Mouse (Mus musculus) midbrain, embryonic 13.5 days (tissue): ENCODE measurements around the gene Cryba4. TPM values are rescaled to one million over a fixed set of nuclear protein-coding genes. Genes with fewer than 3 reads are reported as not detected.

Experiments
- ATAC-seq: fragments of 200-750 bp; cut with Nextera tagmentation; 2 replicates; pipeline ENCODE4 v1.8.0; 2017; ENCODE audit warnings: mild to moderate bottlenecking, moderate TSS enrichment, moderate library complexity
- H3K27ac ChIP-seq: fragments of 300-500 bp; sonication (generic); 2 replicates; pipeline ENCODE4 v1.5.1; 2015; ENCODE audit warnings: inconsistent platforms, mild to moderate bottlenecking, moderate library complexity
- H3K27me3 ChIP-seq: fragments of 300-500 bp; sonication (generic); 2 replicates; pipeline ENCODE4 v1.6.1; 2015; ENCODE audit warnings: mild to moderate bottlenecking, inconsistent platforms
- H3K36me3 ChIP-seq: fragments of 300-500 bp; sonication (generic); 2 replicates; pipeline ENCODE4 v1.6.1; 2015; ENCODE audit warnings: mild to moderate bottlenecking, inconsistent platforms
- H3K4me1 ChIP-seq: fragments of 300-500 bp; sonication (generic); replicated peaks from 2 replicates; pipeline ENCODE4 v1.6.1; 2015; ENCODE audit warnings: inconsistent platforms
- H3K4me2 ChIP-seq: fragments of 300-500 bp; sonication (generic); replicated peaks from 2 replicates; pipeline ENCODE4 v1.6.1; 2015; ENCODE audit warnings: moderate library complexity, mild to moderate bottlenecking, inconsistent platforms
- H3K4me3 ChIP-seq: fragments of 300-500 bp; sonication (generic); replicated peaks from 2 replicates; pipeline ENCODE4 v1.5.1; 2015; ENCODE audit warnings: mild to moderate bottlenecking, inconsistent platforms
- H3K9ac ChIP-seq: fragments of 300-500 bp; sonication (generic); replicated peaks from 2 replicates; pipeline ENCODE4 v1.6.1; 2015; ENCODE audit warnings: mild to moderate bottlenecking, inconsistent platforms
- H3K9me3 ChIP-seq: fragments of 300-500 bp; sonication (generic); 2 replicates; pipeline ENCODE4 v1.6.1; 2016; ENCODE audit warnings: mild to moderate bottlenecking, inconsistent platforms
- WGBS: fragments of 180-500 bp; shearing (Covaris S2); methylation state at CpG from one replicate; pipeline ENCODE4 v1.1.7; 2015; 5-methylcytosine and 5-hydroxymethylcytosine counted together
- polyA plus RNA-seq: library from polyadenylated mRNA; unstranded; fragments of >200 nt; fragmentation: Nextera tagmentation; extraction: Ambion mirVana; gene quantifications from 2 replicates; pipeline ENCODE4 v1.2.1, GENCODE M21; 2015

Cryba4 gene
- polyA plus RNA-seq, 1 experiment from 2014 or later: 1.7 TPM

- Histone ChIP-seq H3K36me3 (peaks cover 62% of the 10 kb centered on the region), H3K9ac (peak overlapping the region; percentile 46; the same call in 1 of the 2 replicates), H3K27me3 (no peaks in the 10 kb centered on the region), H3K27ac (peak overlapping the region; percentile 92), H3K4me2 (no peak overlapping the region), H3K4me1 (peaks cover 99% of the 10 kb centered on the region), H3K4me3 (no peak overlapping the region), H3K9me3 (no peaks in the 10 kb centered on the region)
- 20% methylated on average over 1 of the region's 1 CpGs for WGBS
- ATAC-seq: no peak
Measured at GRCm38 (mm10) chr5:112219398-112219797, 32.9 kb downstream of the Cryba4 start.

- Histone ChIP-seq H3K36me3 (peaks cover 55% of the 10 kb centered on the region), H3K4me2 (no peak overlapping the region), H3K27ac (peak overlapping the region; percentile 92), H3K4me3 (no peak overlapping the region), H3K9me3 (no peaks in the 10 kb centered on the region), H3K4me1 (peaks cover 99% of the 10 kb centered on the region), H3K27me3 (no peaks in the 10 kb centered on the region), H3K9ac (no peak overlapping the region)
- ATAC-seq: no peak
- 74% methylated on average over 4 of the region's 4 CpGs for WGBS
Measured at GRCm38 (mm10) chr5:112218679-112219078, 33.6 kb downstream of the Cryba4 start.

GRCm38 (mm10) chr5:112217031-112217430 lies 35.3 kb downstream of the Cryba4 start:
- H3K4me3 ChIP-seq: no peak overlapping the region
- H3K36me3 ChIP-seq: peaks cover 39% of the 10 kb centered on the region
- no peak for ATAC-seq
- peak overlapping the region; percentile 37; the same call in 1 of the 2 replicates for H3K9ac ChIP-seq
- no peaks in the 10 kb centered on the region for H3K27me3 ChIP-seq
- peak overlapping the region; percentile 92 for H3K27ac ChIP-seq
- peaks cover 95% of the 10 kb centered on the region for H3K4me1 ChIP-seq
- H3K9me3 ChIP-seq: no peaks in the 10 kb centered on the region
- 39% methylated on average over 22 of the region's 22 CpGs for WGBS
- H3K4me2 ChIP-seq: no peak overlapping the region; the same call in 1 of the 2 replicates

- H3K4me3 ChIP-seq: no peak overlapping the region
- H3K27ac ChIP-seq: peak overlapping the region; percentile 92
- WGBS: 54% methylated on average over 7 of the region's 7 CpGs
- peaks cover 32% of the 10 kb centered on the region for H3K36me3 ChIP-seq
- H3K9me3 ChIP-seq: no peaks in the 10 kb centered on the region
- peaks cover 88% of the 10 kb centered on the region for H3K4me1 ChIP-seq
- no peaks in the 10 kb centered on the region for H3K27me3 ChIP-seq
- no peak for ATAC-seq
- no peak overlapping the region; the same call in 1 of the 2 replicates for H3K4me2 ChIP-seq
- peak overlapping the region; percentile 37; the same call in 1 of the 2 replicates for H3K9ac ChIP-seq
Measured at GRCm38 (mm10) chr5:112216335-112216734, 36.0 kb downstream of the Cryba4 start.

- peak overlapping the region; percentile 92 for H3K27ac ChIP-seq
- peaks cover 27% of the 10 kb centered on the region for H3K36me3 ChIP-seq
- H3K4me3 ChIP-seq: 0 out of 2 replicates have a peak overlapping the region, but pooled peaks have one; percentile 0
- no peaks in the 10 kb centered on the region for H3K27me3 ChIP-seq
- H3K9ac ChIP-seq: peak overlapping the region; percentile 34; the same call in 1 of the 2 replicates
- H3K4me1 ChIP-seq: peaks cover 83% of the 10 kb centered on the region
- ATAC-seq: no peak
- 14% methylated on average over 9 of the region's 9 CpGs for WGBS
- H3K9me3 ChIP-seq: no peaks in the 10 kb centered on the region
- H3K4me2 ChIP-seq: peak overlapping the region; percentile 27
Measured at GRCm38 (mm10) chr5:112215801-112216251, 36.5 kb downstream of the Cryba4 start.

- peaks cover 22% of the 10 kb centered on the region for H3K36me3 ChIP-seq
- H3K4me3 ChIP-seq: 0 out of 2 replicates have a peak overlapping the region, but pooled peaks have one; percentile 0
- peak overlapping the region; percentile 34; the same call in 1 of the 2 replicates for H3K9ac ChIP-seq
- ATAC-seq: peak; percentile 3
- H3K27ac ChIP-seq: peak overlapping the region; percentile 92
- peaks cover 78% of the 10 kb centered on the region for H3K4me1 ChIP-seq
- no peaks in the 10 kb centered on the region for H3K9me3 ChIP-seq
- H3K4me2 ChIP-seq: peak overlapping the region; percentile 27
- H3K27me3 ChIP-seq: no peaks in the 10 kb centered on the region
- 3% methylated on average over 12 of the region's 12 CpGs for WGBS
Measured at GRCm38 (mm10) chr5:112215291-112215751, 37.0 kb downstream of the Cryba4 start.

GRCm38 (mm10) chr5:112214419-112214818 lies 37.9 kb downstream of the Cryba4 start:
- Histone ChIP-seq H3K4me1 (peaks cover 69% of the 10 kb centered on the region), H3K4me2 (0 out of 2 replicates have a peak overlapping the region, but pooled peaks have one; percentile 13), H3K9me3 (no peaks in the 10 kb centered on the region), H3K9ac (peak overlapping the region; percentile 50; the same call in 1 of the 2 replicates), H3K36me3 (peaks cover 13% of the 10 kb centered on the region), H3K27me3 (no peaks in the 10 kb centered on the region), H3K4me3 (no peak overlapping the region), H3K27ac (peak overlapping the region; percentile 92)
- WGBS: 0% methylated on average over 10 of the region's 10 CpGs
- peak; percentile 29 for ATAC-seq

- Histone ChIP-seq H3K4me1 (peaks cover 60% of the 10 kb centered on the region), H3K27ac (peak overlapping the region; percentile 92), H3K9me3 (no peaks in the 10 kb centered on the region), H3K9ac (peak overlapping the region; percentile 50; the same call in 1 of the 2 replicates), H3K4me2 (peak overlapping the region; percentile 33), H3K27me3 (no peaks in the 10 kb centered on the region), H3K36me3 (peaks cover 6% of the 10 kb centered on the region), H3K4me3 (no peak overlapping the region)
- peak; percentile 65 for ATAC-seq
- WGBS: 16% methylated on average over 19 of the region's 19 CpGs
Measured at GRCm38 (mm10) chr5:112213331-112214240, 38.7 kb downstream of the Cryba4 start.

- Histone ChIP-seq H3K9me3 (no peaks in the 10 kb centered on the region), H3K27ac (peak overlapping the region; percentile 92), H3K4me2 (0 out of 2 replicates have a peak overlapping the region, but pooled peaks have one; percentile 33), H3K9ac (no peak overlapping the region; the same call in 1 of the 2 replicates), H3K4me1 (peaks cover 52% of the 10 kb centered on the region), H3K36me3 (no peaks in the 10 kb centered on the region), H3K27me3 (no peaks in the 10 kb centered on the region), H3K4me3 (no peak overlapping the region)
- WGBS: 38% methylated on average over 6 of the region's 6 CpGs
- ATAC-seq: peak; percentile 0; the same call in 1 of the 2 replicates
Measured at GRCm38 (mm10) chr5:112212711-112213264, 39.5 kb downstream of the Cryba4 start.

GRCm38 (mm10) chr5:112211911-112212310 lies 40.4 kb downstream of the Cryba4 start:
- H3K4me1 ChIP-seq: peaks cover 45% of the 10 kb centered on the region
- WGBS: 91% methylated on average over 7 of the region's 7 CpGs
- H3K27me3 ChIP-seq: no peaks in the 10 kb centered on the region
- H3K9ac ChIP-seq: no peak overlapping the region
- H3K36me3 ChIP-seq: no peaks in the 10 kb centered on the region
- H3K4me2 ChIP-seq: no peak overlapping the region
- no peak for ATAC-seq
- no peaks in the 10 kb centered on the region for H3K9me3 ChIP-seq
- H3K4me3 ChIP-seq: no peak overlapping the region
- no peak overlapping the region for H3K27ac ChIP-seq

- 20% methylated on average over 8 of the region's 8 CpGs for WGBS
- no peak for ATAC-seq
- no peak overlapping the region for H3K4me3 ChIP-seq
- H3K9me3 ChIP-seq: no peaks in the 10 kb centered on the region
- peaks cover 41% of the 10 kb centered on the region for H3K4me1 ChIP-seq
- H3K36me3 ChIP-seq: no peaks in the 10 kb centered on the region
- H3K9ac ChIP-seq: no peak overlapping the region
- no peak overlapping the region for H3K27ac ChIP-seq
- no peak overlapping the region for H3K4me2 ChIP-seq
- H3K27me3 ChIP-seq: 0 out of 2 replicates have a peak, but pooled peaks cover under 1% of the 10 kb centered on the region
Measured at GRCm38 (mm10) chr5:112210104-112210503, 42.2 kb downstream of the Cryba4 start.
